Mouse (Mus musculus) heart, adult 2 months (tissue): ENCODE measurements around the gene Tbc1d10c.

Experiments
- CTCF ChIP-seq: fragments of 200-600 bp; IDR thresholded peaks from 2 replicates; pipeline ENCODE4 v1.8.1; 2022; ENCODE audit warnings: antibody characterized with exemption, mild to moderate bottlenecking, moderate library complexity
- EP300 ChIP-seq: fragments of 200-500 bp; IDR thresholded peaks from 2 replicates; pipeline ENCODE4 v1.6.1; 2011; ENCODE audit warnings: low read depth, low read length, control low read depth; ENCODE audit not compliant: insufficient read depth
- POLR2A ChIP-seq: fragments of 200-500 bp; IDR thresholded peaks from 2 replicates; pipeline ENCODE4 v1.6.1; 2011; ENCODE audit warnings: mild to moderate bottlenecking, low read depth, low read length, control low read depth; ENCODE audit not compliant: insufficient read depth

DNA sequence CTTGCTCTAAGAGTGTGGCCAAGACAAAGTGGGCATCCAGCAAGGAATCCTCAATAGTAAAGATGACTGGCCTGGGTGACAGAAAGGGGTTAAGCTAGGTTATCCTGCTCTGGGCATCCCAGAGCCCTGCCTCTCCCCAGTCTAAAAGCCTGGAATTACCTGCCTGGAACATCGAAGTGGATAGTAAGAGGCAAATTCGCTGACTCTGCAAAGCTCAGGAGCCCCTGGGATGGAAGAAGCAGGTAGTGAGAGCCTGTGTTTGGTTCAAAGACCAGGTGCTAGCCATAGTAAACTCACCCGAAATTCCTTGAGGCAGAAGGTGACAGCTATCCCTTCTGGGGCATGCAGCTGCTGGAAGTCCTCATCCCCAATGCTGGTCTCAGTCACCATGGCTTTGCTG lies 6.1 kb upstream of the Tbc1d10c start:
- TF ChIP-seq EP300 (no peak), CTCF (no peak), POLR2A (no peak)
